Mouse (Mus musculus): ENCODE measurements around the gene Ptcd2. TPM values are rescaled to one million over a fixed set of nuclear protein-coding genes. Genes with fewer than 3 reads are reported as not detected.

The Ptcd2 gene
- polyA plus RNA-seq, 1 experiment from 2014 or later, result 37.3 TPM

- in situ Hi-C loops (cut with MboI; ENCODE audit: low pct_unique_long_range_greater_than_20kb), result no loop called here
- POLR2A ChIA-PET, result no interaction called here
- DNase-seq (ENCODE audit: low read depth, low spot score) (no peak), ATAC-seq (no peak)
- TF ChIP-seq CTCF (IDR thresholded peaks at IDR 0.05), result no peak
- CTCF ChIA-PET, result no interaction called here
- H3K27me3 ChIP-seq, result no peaks in the 10 kb centered on the region
Observed at GRCm38 (mm10) chr13:99284400-99285160, 59.9 kb downstream of the Ptcd2 start.

- no peak for TF ChIP-seq CTCF (IDR thresholded peaks at IDR 0.05)
- ChIA-PET CTCF (no interaction called here), POLR2A (no interaction called here)
- in situ Hi-C loops (cut with MboI; ENCODE audit: low pct_unique_long_range_greater_than_20kb), result no loop called here
- no peaks in the 10 kb centered on the region for H3K27me3 ChIP-seq
- ATAC-seq (no peak), DNase-seq (ENCODE audit: low read depth, low spot score) (no peak)
Observed at GRCm38 (mm10) chr13:99283916-99284315, 60.6 kb downstream of the Ptcd2 start.

- ATAC-seq (no peak), DNase-seq (ENCODE audit: low read depth, low spot score) (no peak)
- CTCF ChIA-PET, result interaction anchor here (1.0 kb wide), 2 partner anchors 20 to 65 kb away, joined by 3 read pairs; no protein-coding TSS in a partner anchor
- in situ Hi-C loops (cut with MboI; ENCODE audit: low pct_unique_long_range_greater_than_20kb), result no loop called here
- POLR2A ChIA-PET, result interaction anchor here (1.0 kb wide), 1 partner anchor 8 kb away, joined by 3 read pairs; no protein-coding TSS in a partner anchor
- TF ChIP-seq CTCF (IDR thresholded peaks at IDR 0.05), result no peak
- no peaks in the 10 kb centered on the region for H3K27me3 ChIP-seq
Observed at GRCm38 (mm10) chr13:99282961-99283360, 61.5 kb downstream of the Ptcd2 start.

DNA sequence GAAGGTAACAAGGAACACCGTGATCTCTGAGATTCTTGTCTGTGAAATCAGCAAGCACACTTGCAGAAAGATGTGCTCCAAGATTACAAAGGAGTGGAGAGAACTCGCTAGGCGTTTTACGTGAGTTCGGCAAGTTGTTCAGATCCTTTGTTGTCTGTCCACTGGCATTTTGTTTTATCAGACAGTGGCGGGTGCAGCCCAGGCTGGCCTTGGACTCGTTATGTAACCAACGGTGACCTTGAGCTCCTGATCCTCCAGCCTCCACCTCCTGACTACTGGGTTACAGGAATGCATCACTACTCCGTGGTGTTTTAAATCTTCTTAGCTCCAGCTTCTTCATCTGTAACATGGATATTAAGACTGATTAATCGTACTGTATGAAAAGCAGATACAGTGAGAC, 65.2 kb downstream of the Ptcd2 start:
- ChIA-PET CTCF (interaction anchor here (1.3 kb wide), 1 partner anchor 17 kb away, joined by 3 read pairs; no protein-coding TSS in a partner anchor), POLR2A (no interaction called here)
- in situ Hi-C loops (cut with MboI; ENCODE audit: low pct_unique_long_range_greater_than_20kb), result no loop called here
- H3K27me3 ChIP-seq, result no peaks in the 10 kb centered on the region
- DNase-seq (ENCODE audit: low read depth, low spot score) (no peak), ATAC-seq (no peak)
- TF ChIP-seq CTCF (IDR thresholded peaks at IDR 0.05), result no peak

- CTCF ChIA-PET, result no interaction called here
- TF ChIP-seq CTCF (IDR thresholded peaks at IDR 0.05), result no peak
- POLR2A ChIA-PET, result interaction anchor here (0.7 kb wide), 1 partner anchor 100 kb away, joined by 3 read pairs; no protein-coding TSS in a partner anchor
- DNase-seq (ENCODE audit: low read depth, low spot score) (no peak), ATAC-seq (no peak)
- in situ Hi-C loops (cut with MboI; ENCODE audit: low pct_unique_long_range_greater_than_20kb), result no loop called here
- no peaks in the 10 kb centered on the region for H3K27me3 ChIP-seq
Observed at GRCm38 (mm10) chr13:99278511-99278910, 66.0 kb downstream of the Ptcd2 start.

- CTCF ChIA-PET, result interaction anchor here (0.7 kb wide), 1 partner anchor 27 kb away, joined by 3 read pairs; no protein-coding TSS in a partner anchor
Observed at GRCm38 (mm10) chr13:99277521-99277920, 67.0 kb downstream of the Ptcd2 start.

DNA sequence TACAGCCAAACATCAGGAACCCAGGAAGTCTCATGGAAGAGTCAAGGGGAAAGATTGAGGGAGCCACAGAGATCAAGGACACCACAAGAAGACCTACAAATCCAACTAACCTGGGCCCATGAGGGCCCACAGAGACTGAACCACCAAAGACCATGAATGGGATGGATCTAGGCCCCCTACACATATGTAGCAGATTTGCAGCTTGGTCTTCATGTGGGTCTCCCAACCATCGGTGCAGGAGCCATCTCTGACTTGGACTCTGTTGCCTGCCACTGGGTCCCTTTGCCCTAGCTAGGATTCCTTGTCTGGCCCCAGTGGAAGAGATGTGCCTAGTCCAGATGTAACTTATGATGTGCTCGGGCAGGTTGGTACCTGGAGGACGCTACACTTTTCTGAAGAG, 72.5 kb downstream of the Ptcd2 start:
- H3K27me3 ChIP-seq, result no peaks in the 10 kb centered on the region
- no peak for TF ChIP-seq CTCF (IDR thresholded peaks at IDR 0.05)
- in situ Hi-C loops (cut with MboI; ENCODE audit: low pct_unique_long_range_greater_than_20kb), result no loop called here
- ChIA-PET POLR2A (no interaction called here), CTCF (no interaction called here)
- no peak for ATAC-seq
- DNase-seq (ENCODE audit: low read depth, low spot score), result no peak

More at GRCm38 (mm10) chr13:99277521-99277920, 67.0 kb downstream of the Ptcd2 start:
- in situ Hi-C loops (cut with MboI; ENCODE audit: low pct_unique_long_range_greater_than_20kb), result no loop called here
- H3K27me3 ChIP-seq, result no peaks in the 10 kb centered on the region
- ATAC-seq, result no peak
- no peak for TF ChIP-seq CTCF (IDR thresholded peaks at IDR 0.05)
- no peak for DNase-seq (ENCODE audit: low read depth, low spot score)
- POLR2A ChIA-PET, result no interaction called here

Other genes with a start within 250 kb of the Ptcd2 start
- 0.01 TPM for gene Zfp366, start 159.9 kb downstream of the Ptcd2 start, polyA plus RNA-seq (2021)
- 37.7 TPM for gene Mrps27, start 81 bp upstream of the Ptcd2 start, polyA plus RNA-seq (2021)
- 10.1 TPM for gene Map1b, start 171.8 kb upstream of the Ptcd2 start, polyA plus RNA-seq (2021)

All from Patski (cell line).